Mouse (Mus musculus) spleen, postnatal 14 days (tissue): Measurements from ENCODE around the gene Tmc6.

Source experiments
- DNase-seq, 2 experiments: peaks; one replicate each; pipeline ENCODE4 v3.0.0; 2021 to 2022; ENCODE audit warnings: low spot score in 2 of 2

Tmc6 gene

GRCm38 (mm10) chr11:117759267-117759666, 22.7 kb downstream of the Tmc6 start:
- DNase-seq: no peak

- DNase-seq: no peak
Observed at GRCm38 (mm10) chr11:117755891-117756290, 26.1 kb downstream of the Tmc6 start.

- DNase-seq: no peak
Observed at GRCm38 (mm10) chr11:117751544-117751943, 30.5 kb downstream of the Tmc6 start.

DNA sequence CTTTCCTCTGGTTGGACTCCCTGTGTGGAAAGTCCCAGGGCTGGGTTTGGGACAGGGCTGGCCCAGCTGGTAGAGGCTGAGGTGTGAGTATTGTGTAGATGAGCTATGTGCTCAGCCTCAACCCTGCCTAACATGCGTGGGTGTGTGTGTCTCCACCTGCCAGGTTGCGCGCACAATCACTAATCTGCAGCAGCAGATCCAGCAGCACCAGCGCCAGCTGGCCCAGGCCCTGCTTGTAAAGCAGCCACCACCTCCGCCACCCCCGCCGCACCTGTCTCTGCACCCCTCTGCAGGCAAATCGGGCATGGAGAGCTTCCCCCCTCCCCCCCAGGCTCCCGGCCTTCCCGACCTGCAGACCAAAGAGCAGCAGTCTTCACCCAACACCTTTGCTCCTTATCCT, 32.6 kb downstream of the Tmc6 start:
- no peak for DNase-seq

DNA sequence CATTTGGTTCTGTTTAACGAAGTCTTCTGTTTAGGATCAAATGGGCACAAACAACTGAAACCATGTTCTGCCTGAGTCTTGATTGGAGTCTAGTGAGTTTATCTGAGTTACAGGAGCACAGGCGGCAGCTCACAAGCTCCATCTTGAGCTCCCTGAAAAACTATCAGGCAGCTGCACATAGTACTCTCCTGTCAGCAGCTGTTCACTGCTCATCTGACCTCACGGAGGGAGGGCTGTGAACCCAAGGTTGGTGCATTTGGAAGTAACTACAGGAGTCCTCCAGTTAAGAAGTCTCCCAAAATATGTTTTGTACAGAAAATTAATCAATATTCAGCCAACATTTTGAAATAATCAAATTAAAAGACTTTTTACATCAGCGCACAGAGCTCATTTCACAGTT, 33.4 kb downstream of the Tmc6 start:
- DNase-seq: no peak

DNA sequence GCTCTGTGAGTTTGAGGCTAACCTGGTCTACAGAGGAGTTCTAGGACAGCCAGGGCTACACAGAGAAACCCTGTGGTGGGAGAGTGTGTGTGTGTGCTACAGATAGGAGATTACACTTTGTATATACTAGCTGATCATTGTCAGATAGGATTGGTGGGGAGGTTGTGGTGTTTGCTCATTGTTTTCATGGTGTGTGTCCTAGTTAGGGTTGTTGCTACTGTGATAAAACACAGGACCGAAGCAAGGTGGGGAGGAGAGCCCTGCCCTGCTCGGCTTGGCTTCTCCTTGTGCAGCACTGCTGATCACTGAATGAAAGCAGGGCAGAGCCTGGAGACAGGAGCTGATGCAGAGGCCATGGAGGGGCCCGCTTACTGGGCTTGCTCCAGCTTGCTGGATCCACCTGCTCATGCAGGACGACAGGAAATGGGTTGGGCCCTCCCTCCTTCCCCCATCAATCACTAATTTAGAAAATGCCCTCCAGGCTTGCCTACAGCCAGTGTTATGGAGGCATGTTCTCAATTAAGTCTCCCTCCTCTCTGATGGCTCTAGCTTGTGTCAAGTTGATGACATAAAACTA, 38.5 kb downstream of the Tmc6 start:
- DNase-seq: no peak

DNA sequence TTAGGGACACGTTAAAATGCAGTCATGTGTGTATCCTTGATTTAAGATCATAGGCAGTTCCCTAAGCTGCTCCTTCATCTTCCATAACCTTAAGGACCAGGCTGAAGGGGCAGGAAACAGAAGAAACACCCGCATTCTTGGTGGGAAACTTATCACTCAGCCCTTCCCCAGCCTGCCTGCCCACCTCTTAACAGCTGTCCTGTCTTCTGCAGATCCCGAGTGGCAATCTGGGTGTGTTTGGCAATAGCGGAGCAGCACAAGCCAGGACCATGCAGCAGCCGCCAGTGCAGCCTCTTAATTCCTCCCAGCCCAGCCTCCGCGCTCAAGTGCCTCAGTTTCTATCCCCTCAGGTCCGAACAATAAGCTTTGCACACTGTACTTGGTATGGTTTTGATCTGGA, 39.3 kb downstream of the Tmc6 start:
- no peak for DNase-seq

GRCm38 (mm10) chr11:117742243-117742642, 39.8 kb downstream of the Tmc6 start:
- DNase-seq: no peak

DNA sequence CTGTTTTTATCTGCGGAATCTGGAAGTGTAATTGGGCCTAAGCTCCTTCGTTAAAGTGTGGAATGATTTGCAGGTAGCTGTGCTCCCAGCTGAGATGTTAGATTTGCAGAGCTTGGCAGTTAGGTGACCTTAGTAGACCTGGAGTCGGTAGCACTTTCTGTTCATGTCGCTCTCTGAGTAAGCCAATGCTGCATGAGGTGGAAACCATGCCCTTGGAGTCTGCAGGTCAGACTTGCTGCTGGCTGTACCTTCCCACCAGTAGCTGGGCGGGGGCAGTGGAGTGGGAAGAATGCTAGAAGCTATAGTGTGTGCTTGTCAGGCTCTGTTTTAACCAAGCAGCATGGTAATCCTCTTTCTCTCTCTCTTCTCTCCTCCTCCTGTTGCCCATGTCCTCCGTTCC, 40.9 kb downstream of the Tmc6 start:
- no peak for DNase-seq

GRCm38 (mm10) chr11:117738123-117738522, 43.9 kb downstream of the Tmc6 start:
- no peak for DNase-seq

DNA sequence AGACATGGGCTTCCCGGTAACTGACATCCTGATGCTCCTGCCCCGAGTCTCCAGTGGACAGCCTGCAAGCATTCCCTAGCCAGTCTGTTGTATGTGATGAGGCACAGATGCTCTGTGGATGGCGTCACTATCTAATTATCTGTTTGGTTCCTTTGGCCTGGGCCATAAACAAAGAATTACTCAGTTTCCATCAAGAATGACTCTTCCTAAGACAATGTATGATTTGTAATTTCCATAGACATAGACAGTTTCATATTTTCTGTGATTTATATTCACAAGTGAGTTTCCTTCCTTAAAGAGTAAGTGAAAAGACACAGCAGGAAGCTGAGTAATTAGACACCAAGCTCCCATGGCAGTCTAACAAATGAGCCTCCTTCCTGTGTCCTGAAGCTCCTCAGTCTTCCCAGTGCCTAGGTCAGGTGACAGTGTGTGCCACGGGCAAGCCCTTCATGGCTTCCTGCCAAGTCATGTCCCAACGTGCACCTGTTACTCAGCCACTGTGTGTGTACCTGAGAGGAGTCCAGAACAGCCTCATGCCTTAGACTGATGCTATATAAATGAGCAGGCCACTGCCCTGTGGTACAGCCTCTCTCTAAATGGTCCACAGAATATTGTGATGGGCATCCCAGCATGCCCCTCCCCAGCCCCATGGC, 45.8 kb downstream of the Tmc6 start:
- DNase-seq: no peak

DNA sequence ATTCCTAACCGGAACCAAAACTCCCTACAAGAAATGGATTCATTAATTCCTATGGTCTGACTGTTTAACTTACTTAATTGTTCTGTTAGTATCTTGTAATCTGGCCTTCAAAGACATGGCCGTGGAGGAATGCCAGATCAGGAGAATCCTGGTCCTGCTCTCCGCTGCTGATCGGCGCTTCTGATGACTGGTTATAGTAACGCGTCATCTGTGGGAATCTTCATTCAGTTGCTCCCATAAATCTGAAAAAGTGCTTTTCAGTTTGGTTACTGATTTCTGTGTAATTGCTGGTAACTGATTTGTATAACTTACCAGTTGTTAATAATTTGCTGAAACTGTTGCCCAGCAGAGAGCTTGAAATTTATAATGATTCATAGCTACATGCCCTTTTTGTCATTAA, 50.5 kb downstream of the Tmc6 start:
- DNase-seq: no peak

DNA sequence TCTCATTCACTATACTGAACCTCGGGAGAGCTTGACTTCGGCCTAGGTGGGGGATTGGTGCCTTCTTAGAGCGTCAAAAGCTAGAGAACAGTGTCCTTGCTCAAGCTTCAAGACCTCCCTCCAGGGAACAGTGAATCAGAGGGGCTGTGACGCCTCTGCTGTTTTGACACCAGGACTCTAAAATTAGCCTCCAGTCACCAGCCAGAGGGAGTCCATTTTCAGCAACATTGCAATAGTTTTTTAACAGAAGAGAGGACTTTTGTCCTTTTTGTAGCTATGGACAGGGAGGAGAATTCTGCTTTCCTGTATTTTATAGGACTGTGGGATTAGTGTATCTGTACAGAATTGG, 51.5 kb downstream of the Tmc6 start:
- no peak for DNase-seq

- DNase-seq: no peak
Observed at GRCm38 (mm10) chr11:117729798-117730489, 52.1 kb downstream of the Tmc6 start.

DNA sequence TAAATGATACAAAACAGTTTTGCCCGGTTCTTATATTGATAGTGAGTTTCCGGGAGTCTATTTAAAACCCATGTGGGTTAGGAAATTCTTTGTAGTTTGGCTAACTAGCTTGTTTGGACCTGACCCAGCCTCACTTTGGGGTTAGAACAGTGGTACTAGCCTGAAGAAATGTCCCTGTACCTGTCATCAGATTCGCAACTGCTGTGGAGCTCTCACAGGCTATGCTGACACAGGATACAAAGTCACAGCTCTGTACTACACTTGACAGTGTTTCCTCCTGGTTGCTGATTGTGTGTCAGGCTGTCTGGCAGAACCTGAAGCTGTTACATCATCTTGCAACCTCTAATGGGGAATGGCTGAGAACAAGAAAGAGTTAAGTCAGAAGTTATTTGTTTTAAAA, 52.7 kb downstream of the Tmc6 start:
- DNase-seq: no peak

DNA sequence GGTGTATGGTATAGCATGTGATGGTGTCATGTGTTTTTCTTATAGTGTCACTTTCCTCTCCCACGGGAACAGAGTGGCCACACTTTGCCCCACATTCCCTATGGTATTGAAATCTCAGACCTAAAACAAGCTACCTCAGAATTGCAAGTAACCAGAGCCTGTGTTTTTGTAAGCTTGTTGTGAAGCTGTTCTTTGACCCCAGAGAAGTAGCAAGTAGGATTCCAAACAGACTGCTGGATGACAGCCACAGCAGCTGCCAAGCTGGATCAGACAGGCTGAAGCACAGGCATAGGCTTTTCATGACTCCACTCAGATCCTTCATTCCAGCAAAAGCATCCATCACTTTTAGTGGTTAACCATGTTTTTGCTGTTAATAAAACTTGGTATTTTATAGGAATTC, 53.2 kb downstream of the Tmc6 start:
- no peak for DNase-seq

- no peak for DNase-seq
Observed at GRCm38 (mm10) chr11:117728245-117728644, 53.8 kb downstream of the Tmc6 start.

DNA sequence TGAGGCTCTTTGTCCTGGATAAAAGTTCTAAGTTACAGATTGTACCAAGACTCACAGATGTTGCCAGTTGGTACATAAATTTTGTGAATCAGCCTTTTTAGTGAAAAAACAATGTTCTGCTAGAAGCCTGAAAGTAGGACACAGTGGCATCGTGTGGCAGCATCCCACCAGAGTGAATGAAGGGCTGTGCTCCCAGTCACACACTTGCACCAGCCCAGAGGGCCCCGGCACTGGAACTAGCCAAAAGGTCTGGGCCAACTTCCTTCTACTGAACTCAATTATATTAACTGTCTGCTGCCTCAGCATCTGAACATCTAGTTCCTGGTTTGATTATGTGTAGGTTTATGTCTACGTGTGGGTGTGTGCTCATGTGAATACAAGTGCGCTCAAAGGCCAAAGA, 55.0 kb downstream of the Tmc6 start:
- DNase-seq: no peak

- no peak for DNase-seq
Observed at GRCm38 (mm10) chr11:117724604-117725301, 57.2 kb downstream of the Tmc6 start.

- DNase-seq: no peak
Observed at GRCm38 (mm10) chr11:117718838-117719237, 63.2 kb downstream of the Tmc6 start.
